Mouse (Mus musculus) gastrocnemius, postnatal 36 days (tissue): ENCODE data around the gene Klf2. TPM values are rescaled to one million over a fixed set of nuclear protein-coding genes. Genes with fewer than 3 reads are reported as not detected.

Experiments used
- DNase-seq, 2 experiments: peaks; one replicate each; pipeline ENCODE4 v3.0.0; 2022
- intact Hi-C: fragments of 180-260 bp; cut with DNase I; formaldehyde crosslinking; loops from one replicate; pipeline ENCODE4 v1.15.1; 2025
- total RNA-seq, 2 experiments: library from RNA; stranded (reverse); gene quantifications; 2 replicates each; pipeline ENCODE4 v1.2.3; 2021

Klf2 gene
- total RNA-seq, 2 experiments from 2014 or later: 9.3 to 26.4 TPM

DNA sequence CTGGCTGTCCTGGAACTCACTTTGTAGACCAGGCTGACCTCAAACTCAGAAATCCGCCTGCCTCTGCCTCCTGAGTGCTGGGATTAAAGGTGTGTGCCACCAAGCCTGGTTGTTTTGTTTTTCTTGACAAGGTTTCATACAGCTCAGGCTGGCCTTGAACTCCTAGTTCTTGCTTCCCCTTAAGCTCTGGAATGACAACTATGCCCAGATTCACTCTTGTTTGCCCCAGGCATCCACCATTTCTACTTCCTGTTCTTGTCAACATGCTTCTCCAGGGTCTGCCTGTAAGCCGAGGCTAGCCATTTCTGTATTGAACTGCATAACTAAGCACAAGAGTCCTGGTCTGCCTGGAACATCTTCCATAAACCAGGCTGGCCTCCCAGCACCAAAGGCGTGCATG lies 10.3 kb downstream of the Klf2 start:
- intact Hi-C loops: no loop called here
- DNase-seq: no peak

DNA sequence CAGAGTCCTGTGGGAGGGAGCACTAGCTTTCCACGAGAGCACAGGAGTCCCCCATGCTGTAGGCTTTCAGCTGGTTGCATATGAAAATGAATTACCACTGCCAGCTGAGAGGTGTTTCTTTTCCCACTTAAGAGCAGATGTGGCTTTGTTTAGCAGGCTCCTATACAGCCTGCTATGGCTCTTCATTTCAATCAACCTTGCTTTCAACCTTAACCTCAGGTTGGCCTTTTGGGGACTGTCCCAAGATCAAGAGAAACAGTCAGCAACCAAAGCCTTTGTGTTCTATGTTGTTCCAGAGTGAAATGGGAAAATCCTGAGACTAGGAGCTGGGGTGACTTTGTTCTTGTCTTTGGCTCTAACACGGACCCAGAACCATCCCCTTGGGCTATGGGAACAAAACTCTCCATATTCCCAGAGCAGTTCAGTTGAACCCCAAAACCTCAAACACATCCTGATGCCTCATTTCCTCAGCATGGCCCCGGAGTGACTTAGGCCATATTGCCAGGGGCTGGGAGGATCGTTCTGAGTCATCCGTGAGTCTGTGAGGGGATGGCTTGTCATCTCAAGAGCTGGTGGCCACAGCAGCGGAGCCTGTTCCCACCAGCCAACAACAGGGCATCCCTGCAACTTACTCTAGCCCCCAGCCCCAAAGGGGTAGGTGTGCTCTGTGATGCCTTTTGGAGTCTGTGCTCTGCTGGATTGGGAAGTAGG lies 12.1 kb downstream of the Klf2 start:
- intact Hi-C loops: no loop called here
- no peak for DNase-seq

DNA sequence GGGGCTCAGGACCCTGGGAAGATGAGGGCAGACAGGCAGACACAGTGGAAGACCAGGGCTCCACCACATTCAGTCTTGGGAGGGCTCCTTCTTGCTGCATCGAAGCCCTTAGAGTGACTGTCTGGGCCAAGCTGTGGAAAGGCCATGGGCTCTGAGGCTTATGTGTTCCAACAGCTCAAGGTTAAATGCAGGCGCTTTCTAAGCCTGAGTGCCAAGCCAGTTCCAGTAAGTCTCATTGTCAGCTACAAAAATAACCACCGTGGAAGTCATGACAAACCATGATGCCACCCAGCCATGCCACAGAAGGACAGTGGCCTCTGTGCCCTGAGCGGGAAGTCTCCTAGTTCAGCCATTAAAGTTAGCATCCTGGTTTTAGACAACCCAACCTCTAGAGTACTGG lies 12.8 kb downstream of the Klf2 start:
- intact Hi-C loops: no loop called here
- DNase-seq: no peak

DNA sequence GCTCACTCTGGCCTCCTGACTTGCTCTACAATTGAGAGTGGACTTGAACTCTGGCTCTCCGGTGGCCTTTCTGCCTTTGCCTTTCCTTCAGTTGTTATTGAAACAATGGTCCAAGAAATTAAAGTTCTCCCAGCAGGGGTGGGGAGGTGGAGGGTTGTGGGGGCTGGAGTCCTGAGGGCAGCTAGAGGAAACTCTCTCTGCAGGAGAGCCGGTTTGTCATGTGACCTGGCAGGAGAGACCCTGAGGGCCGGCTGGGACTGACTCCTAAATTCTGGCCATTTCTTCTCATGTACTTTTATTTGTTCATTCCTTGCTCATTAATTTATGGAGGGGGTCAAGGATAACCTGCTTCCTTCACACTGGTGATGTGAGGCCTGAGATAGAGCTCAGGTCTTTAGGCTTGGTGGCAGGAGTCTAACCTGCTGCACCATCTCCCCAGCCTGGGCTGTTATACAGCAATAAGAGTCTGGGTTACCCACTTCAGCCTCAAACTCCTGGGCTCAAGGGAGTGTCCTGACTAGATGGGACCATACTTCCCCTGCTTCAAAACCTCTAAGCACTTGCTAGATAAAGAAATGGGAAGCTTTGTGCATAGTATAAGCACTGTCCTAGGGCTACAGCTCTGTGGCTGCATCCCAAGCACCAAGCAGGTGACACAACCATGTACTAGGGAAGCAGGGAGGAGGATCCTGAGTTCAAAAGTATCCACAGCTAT lies 14.8 kb downstream of the Klf2 start:
- no peak for DNase-seq
- intact Hi-C loops: no loop called here

DNA sequence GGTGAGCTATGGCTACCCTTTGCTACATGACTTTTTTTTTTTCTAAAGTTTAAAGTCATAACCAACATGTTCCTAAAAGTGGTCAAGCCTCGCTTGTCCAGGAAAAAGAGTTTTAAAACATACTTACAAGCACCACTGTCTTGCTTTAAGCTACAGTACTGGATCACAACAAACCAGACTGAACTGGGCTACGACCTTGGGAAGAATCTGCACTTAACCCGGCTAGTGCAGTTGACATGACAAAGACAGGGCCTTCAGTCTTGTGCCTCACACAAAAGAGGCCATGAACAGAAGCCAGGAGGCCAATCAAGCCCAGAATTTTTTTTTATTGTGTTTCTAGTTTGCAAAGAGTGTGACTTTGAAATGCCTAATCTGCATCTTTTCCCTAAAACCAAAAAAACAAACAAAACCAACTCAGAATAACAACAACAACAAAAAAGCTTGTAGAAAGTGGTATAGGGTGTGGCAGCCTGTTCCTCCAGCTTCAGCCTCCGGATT lies 15.4 kb downstream of the Klf2 start:
- DNase-seq: no peak
- intact Hi-C loops: no loop called here

DNA sequence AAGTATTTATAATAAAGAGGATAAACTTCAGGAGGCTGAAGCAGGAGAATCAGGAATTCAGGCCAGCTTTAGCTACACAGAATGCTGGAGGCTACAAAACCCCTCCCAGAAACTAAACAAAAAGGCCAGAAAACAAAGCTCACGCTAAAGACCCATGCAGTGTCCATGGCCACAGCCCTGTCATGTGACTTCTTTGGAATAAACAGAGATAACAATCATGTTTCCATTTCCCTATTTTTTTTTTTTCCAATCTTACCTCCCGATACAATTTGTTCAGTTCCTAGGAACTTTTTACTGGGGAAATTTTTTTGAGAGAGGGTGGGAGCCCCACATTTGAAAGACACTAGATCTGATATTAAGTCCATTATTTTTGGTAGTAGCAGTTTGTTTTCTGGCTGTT lies 17.4 kb downstream of the Klf2 start:
- intact Hi-C loops: no loop called here
- DNase-seq: no peak

DNA sequence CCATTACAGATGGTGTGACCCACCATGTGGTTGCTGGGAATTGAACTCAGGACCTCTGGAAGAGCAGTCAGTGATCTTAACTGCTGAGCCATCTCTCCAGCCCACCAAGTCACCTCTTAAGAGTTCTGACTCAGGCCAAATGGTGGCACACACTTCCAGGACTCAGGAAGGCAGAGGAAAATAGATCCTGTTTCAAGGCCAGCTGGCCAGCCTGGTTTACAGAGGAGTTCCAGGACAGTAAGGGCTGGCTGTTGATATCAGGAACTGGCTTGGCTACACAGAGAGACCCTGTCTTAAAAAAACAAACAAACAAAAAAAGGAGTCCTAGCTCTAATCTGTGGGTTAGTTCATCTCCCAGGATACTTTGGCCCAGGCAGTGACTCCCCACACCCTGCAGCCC lies 18.2 kb downstream of the Klf2 start:
- intact Hi-C loops: no loop called here

DNA sequence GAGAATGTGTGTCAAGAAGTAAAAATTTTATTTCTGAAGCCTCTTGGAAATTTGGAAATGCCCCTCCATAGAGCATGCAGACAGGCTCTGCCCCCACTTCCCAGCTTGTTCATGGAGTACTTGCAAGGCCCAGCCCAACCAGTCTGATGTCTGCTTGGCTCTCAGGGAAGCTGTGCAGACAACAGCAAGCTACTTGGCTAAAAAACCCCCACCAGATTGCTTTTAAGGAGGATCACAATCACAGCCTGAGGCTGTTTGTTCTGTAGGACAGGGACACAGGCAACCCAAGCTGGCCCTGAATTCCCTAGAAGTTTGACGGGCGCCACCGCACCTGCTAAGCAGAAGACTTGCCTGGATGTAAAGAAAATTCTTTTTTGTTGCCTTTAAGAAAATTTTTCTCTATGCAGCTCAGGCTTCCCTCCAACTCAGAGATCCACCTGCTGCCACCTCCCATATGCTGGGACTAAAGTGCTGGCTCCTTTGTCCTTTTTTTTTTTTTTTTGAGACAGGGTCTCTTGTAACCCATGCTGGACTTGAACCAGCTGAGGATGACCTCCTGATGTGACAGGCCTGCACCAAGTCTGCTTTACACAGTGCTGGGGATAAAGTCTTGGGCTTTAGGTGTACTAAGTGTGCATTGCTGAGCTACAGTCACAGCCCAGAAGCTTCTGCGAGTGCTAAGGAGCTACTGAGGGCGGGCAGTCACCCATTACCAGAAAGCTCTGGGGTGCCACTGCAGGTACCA lies 23.9 kb downstream of the Klf2 start:
- no peak for DNase-seq
- intact Hi-C loops: no loop called here

More for the DNA sequence above, 18.2 kb downstream of the Klf2 start:
- DNase-seq: no peak

DNA sequence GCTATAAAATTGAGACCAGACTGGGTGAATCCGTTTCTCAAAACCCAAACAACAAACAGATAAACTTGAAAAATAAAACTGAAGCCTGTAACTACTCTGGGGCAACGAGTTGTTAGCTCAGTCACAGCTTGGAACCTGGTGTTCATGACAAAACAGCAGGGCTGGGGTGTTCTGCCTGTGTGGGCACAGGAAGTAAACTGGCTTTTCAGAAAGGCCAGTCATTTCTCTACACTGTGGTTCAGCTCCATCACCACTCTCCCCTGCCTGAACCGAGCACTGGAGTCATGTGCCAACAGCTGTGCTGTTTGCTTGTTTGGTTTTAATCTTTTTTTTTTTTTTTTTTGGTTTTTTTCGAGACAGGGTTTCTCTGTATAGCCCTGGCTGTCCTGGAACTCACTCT lies 24.9 kb downstream of the Klf2 start:
- no peak for DNase-seq
- intact Hi-C loops: no loop called here

DNA sequence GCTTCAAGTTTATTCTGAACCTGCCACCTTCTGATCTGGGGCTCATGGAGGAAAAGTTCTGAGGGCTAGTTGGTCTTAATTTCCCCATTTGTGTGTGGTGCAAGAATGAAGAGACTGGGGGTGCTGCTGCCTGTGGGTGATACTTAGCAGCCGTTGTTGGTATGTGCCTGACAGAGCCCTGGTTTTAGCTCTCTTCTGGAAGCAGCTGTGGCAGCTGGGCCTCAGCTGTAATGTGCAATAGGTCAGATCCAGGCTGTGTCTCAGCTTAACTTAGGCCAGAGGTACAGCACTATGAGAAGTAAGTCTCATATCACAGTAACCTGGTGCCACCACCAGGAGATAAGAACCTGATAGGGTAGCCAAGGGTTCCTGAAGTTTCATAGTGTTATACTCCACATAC lies 28.7 kb downstream of the Klf2 start:
- no peak for DNase-seq
- intact Hi-C loops: no loop called here

DNA sequence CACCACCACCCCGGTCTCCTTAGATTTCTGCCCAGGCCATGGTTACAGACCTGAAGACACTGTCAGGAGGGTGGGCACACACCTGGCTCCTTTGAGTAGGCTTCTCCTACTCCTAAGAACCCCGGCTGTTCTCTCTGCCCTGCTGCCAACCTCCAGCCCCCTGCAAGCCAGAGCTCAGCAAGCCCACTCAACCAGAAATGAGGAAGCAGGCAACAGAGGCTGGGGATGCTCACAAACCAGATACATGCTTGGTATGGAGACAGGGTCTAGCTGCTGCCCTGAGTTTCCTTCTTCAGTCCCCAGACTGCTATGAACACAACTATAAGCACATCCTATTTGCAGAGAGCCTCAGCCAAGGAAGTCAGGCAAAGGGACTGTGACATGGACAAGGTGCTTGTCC lies 29.3 kb downstream of the Klf2 start:
- no peak for DNase-seq
- intact Hi-C loops: no loop called here

DNA sequence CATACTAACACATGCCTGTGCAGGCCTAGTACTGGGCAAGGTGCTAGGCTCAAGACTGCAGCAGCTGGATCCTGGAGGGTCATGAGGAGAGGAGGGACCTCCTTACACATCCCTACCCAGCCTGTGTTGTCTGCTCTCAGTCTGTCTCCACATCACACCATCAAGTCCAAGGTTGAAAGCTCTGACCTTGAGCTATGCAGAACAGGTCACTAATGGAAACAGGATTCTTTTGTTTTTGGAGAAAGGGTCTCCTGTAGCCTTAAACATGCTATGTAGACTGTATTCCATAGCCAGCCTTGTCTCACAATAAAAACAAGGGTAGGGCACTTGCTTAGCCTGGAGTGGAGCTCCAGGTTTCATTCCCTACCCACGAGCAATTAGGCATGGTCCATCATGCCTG lies 30.1 kb downstream of the Klf2 start:
- intact Hi-C loops: no loop called here
- no peak for DNase-seq

DNA sequence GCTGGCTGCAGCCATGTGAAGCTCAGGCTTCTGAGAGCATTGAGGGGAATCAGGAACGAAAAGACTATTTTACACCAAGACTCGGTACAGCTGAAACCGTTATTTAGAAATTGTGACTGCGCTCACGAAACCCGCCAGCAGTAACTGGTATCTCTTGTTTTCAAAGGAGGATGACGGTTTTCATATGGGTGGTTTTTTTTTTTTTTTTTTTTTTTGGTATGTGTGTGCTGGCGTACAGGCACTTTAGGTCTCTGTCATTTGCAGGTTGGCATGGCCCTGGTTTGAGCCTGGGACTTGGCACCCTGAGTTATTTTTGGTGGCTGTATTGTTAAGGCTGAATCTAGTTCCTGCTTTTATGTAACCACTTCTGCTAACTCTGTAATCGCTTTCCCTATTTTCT lies 31.0 kb downstream of the Klf2 start:
- DNase-seq: no peak
- intact Hi-C loops: no loop called here

DNA sequence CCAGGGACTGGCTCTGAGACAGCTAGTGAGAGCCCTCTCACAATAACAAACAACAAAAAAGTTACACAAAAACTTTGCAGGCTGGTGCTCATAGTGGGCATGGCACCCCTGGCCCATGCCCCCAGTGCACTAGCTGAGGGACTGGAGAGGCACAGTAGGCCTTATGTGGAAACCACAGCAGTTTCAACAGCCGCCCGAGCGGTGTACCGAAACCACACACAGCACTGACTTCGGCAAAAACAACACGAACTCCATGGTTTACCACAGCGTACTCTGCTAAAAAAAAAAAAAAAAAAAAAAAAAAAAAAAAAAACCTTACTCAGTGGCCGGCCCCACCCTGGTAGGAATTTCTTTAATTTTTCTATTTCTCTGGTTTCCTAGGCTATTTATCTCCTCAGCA lies 31.9 kb downstream of the Klf2 start:
- DNase-seq: no peak
- intact Hi-C loops: no loop called here

DNA sequence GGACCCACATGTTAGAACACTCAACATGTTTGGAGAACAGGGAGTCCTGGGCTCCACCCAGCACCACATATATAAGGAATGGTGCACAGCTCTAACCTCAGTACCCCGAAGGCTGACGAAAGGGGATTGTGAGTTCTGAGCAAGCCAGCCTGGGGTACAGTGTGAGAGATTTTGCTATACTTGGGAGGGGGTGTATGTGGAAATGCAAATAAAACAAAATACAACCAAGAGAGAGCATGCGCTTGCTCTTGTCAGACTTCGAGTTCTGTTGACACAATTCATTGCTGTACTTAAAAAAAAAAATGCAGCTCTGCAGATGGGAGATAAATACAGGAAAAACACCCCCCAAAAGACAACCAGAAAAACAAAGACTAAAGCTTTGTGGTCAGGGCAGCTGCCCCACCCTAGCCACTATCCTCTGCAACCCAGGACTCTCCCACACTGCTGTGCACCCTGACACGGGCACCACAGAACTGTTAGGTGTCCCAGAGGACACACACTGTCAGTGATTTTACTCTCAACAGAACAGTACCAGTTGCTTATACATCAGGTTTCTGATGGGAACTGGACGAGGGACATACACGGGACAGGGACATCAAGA lies 32.7 kb downstream of the Klf2 start:
- intact Hi-C loops: no loop called here
- no peak for DNase-seq

DNA sequence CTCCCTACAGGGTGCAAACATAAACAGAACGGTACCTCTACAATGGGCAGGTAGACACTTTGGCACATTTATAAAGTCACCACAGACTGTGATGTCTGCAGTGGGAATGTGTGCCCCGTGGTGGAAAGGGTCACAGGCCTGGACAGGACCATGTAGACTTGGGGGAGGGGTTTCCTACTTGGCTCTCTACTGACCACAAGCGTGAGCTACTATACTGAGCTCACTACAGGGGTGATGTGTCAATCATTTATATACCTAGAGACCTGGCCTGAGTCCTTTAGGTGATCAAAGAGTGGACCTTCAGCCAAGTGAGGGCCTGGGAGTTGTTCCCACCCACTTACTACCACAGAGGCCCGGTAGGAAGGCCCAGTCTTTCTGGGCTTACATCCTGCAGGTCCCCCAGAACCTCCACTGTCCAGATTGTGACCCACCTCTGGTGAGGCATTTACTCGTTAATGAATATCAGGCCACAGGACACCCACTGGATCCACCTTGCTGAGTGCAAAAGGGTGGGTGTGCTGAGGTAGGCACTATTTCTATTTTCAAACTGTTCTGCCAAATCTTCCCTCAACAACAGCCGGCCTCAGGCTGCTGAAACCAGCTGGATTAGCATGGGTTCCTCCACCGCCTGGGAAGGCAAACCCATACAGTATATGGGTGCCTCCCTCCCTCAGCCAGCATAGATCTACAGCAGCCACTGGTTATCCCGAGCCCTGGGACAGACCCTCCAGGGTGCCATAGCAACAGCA lies 34.3 kb downstream of the Klf2 start:
- intact Hi-C loops: no loop called here
- no peak for DNase-seq

DNA sequence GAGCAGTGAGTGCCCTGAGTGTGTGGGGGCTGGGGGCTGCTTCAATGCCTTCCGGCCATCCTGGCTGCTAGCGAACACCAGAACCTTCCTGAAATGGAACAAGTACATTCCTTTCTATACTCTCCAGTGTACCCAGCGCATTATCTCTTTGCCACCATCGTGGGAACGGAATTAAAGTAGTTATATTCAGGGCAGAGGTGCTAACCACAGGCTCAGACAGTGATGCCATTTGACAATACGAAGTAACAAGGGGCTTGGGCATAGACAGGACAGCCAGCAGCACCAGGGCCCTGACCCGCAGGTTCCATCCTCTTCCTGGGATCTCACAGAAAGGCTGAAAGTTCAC lies 34.8 kb downstream of the Klf2 start:
- intact Hi-C loops: no loop called here
- DNase-seq: no peak

DNA sequence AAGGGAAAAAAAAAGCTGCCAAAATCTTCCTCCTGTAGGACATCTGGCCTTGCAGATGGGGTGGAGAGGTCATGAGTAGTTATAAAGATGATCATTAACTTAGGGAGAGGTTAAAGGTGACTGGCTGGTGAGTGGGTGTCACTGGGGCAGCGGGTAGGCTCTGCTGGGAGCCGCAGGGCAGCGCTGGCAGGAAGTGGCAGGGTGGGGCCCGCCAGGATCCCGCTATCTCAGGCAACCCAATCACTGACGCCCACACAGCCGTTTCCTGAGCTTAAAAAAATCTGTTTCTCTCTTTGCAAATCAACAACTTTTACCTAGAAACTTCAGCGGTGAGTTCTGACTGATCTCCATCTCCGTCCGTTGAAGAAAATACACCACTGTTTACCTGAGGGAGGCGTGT lies 35.4 kb downstream of the Klf2 start:
- intact Hi-C loops: no loop called here
- no peak for DNase-seq

DNA sequence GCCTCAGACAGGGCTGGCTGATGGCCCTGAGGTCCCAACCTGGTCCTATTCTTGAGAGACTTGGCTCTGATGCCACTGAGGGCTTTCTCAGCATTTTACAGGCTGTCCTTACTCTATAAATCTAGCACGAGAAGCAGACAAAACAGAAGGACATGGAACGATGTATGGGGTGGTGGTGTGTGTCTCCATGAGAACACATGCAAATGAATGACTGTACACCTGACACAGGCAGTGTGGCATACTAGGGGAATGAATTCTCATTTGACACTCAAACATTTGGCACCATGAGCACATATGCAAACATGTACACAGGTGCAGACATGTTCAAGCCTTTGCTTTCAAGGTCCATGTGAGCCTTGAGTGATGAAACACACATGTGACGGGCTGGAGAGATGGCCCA lies 37.8 kb downstream of the Klf2 start:
- DNase-seq: no peak

DNA sequence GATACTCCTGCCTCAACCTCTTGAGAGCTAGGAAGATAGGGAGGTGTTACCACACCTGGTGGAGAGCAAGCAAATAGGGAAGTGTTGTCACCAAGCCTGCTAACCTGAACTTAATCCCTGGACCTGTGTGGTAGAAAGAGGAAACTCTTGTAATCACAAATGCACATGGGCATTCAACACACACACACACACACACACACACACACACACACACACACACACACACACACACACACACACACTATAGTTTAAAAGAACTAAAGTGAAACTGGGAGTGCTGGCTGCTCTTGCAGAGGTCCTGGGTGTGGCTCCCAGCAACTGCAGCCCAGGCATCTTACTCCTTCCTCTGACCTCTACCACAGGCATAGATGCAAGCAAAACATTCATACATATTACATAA lies 41.3 kb downstream of the Klf2 start:
- intact Hi-C loops: no loop called here
- no peak for DNase-seq

More for the DNA sequence above, 37.8 kb downstream of the Klf2 start:
- intact Hi-C loops: no loop called here

DNA sequence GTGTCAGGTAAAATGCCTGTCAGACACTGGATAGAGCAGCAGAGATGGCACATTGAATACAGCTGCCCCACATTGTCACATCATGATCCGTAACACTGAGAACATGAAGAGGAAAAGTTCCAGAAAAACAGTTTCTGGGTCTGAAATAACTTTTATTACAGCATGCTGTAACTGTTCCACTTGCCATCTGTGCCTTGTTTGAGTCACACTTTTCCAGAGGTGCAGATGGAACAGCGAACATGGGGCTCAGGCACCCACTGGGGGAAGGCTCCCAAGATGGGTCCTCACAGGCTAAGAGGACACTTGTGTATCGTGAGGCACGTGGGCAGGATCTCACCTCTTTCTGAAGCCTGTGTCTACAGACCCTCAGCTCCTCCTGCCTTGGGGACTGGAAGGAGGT lies 43.9 kb downstream of the Klf2 start:
- intact Hi-C loops: no loop called here
- DNase-seq: no peak
